Mouse (Mus musculus) neural tube, embryonic 15.5 days (tissue): ENCODE measurements at regions not wholly inside any gene's neighbourhood (a gene's known extent, or its start where the extent isn't known, plus 50 kb on each side); places are given as distances from the start of the nearest gene placed in this dataset.

Experiments
- ATAC-seq: fragments of 200-750 bp; cut with Nextera tagmentation; 2 replicates; pipeline ENCODE4 v1.8.0; 2017; ENCODE audit warnings: mild to moderate bottlenecking, moderate TSS enrichment, moderate library complexity; ENCODE audit not compliant: low FRiP score
- H3K27ac ChIP-seq: fragments of 300-500 bp; sonication (generic); replicated peaks from 2 replicates; pipeline ENCODE4 v1.5.1; 2015; ENCODE audit warnings: mild to moderate bottlenecking, inconsistent platforms
- H3K27me3 ChIP-seq: fragments of 300-500 bp; sonication (generic); replicated peaks from 2 replicates; pipeline ENCODE4 v1.6.1; 2015; ENCODE audit warnings: inconsistent platforms
- H3K36me3 ChIP-seq: fragments of 300-500 bp; sonication (generic); 2 replicates; pipeline ENCODE4 v1.6.1; 2015; ENCODE audit warnings: inconsistent platforms
- H3K4me1 ChIP-seq: fragments of 300-500 bp; sonication (generic); 2 replicates; pipeline ENCODE4 v1.6.1; 2015; ENCODE audit warnings: inconsistent platforms
- H3K4me2 ChIP-seq: fragments of 300-500 bp; sonication (generic); 2 replicates; pipeline ENCODE4 v1.6.1; 2015; ENCODE audit warnings: inconsistent platforms, mild to moderate bottlenecking, moderate library complexity
- H3K4me3 ChIP-seq: fragments of 300-500 bp; sonication (generic); replicated peaks from 2 replicates; pipeline ENCODE4 v1.5.1; 2015; ENCODE audit warnings: mild to moderate bottlenecking, inconsistent platforms
- H3K9ac ChIP-seq: fragments of 300-500 bp; sonication (generic); replicated peaks from 2 replicates; pipeline ENCODE4 v1.6.1; 2015; ENCODE audit warnings: mild to moderate bottlenecking, inconsistent platforms
- H3K9me3 ChIP-seq: fragments of 300-500 bp; sonication (generic); replicated peaks from 2 replicates; pipeline ENCODE4 v1.6.1; 2016; ENCODE audit warnings: inconsistent platforms
- WGBS: fragments of 180-500 bp; shearing (Covaris S2); methylation state at CpG from one replicate; pipeline ENCODE4 v1.1.7; 2015; ENCODE audit warnings: mixed read lengths; 5-methylcytosine and 5-hydroxymethylcytosine counted together

DNA sequence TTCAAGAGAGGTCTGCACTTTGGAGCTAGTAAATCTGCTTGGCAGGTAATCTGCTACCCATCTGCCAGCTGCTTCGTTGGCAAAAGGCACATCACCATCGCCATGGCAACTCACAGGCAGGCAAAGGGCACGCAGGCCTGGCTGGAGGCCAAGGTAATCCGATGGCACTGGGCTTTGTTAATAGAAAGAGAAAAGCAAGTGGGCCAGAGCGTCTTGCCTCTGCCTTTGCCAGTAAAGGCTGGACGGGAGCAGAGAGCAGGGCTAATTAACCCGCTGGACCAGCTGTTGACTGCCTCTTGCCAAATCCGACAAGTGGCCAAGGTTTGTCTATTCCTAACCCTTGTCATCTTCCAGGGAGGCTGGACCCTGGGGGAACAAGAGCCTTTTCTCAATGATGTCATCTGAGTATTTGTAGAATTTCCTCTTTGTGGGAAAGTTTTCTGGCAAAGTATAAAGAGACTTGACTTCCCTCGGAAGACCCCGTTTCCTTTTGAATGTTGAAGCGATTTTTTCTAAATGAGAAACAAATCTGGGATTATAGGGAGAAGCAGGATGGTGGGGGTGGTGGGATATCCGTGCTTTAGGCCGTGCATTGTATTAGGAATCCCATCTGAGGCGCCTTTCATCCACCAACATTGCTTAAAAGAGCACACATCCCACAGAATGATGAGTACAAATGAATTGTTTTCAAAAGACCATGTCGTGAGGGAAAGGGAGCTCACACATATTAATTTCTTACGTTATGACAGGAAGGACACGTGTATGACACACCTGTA is 941.7 kb downstream of the Gsdmc2 start:
- Histone ChIP-seq H3K27ac (no peak overlapping the region), H3K36me3 (no peaks in the 10 kb centered on the region), H3K9ac (no peak overlapping the region), H3K4me1 (peaks cover 13% of the 10 kb centered on the region; the same call in 1 of the 2 replicates), H3K4me3 (no peak overlapping the region), H3K4me2 (peak overlapping the region; percentile 27), H3K27me3 (no peaks in the 10 kb centered on the region), H3K9me3 (no peaks in the 10 kb centered on the region)
- WGBS, result 20% methylated on average over 17 of the region's 17 CpGs
- peak; percentile 93 for ATAC-seq

GRCm38 (mm10) chr15:62901955-62902354 is 943.0 kb downstream of the Gsdmc2 start:
- ATAC-seq, result no peak
- Histone ChIP-seq H3K4me1 (peaks cover 13% of the 10 kb centered on the region; the same call in 1 of the 2 replicates), H3K9ac (no peak overlapping the region), H3K4me3 (no peak overlapping the region), H3K4me2 (no peak overlapping the region), H3K27ac (no peak overlapping the region), H3K27me3 (no peaks in the 10 kb centered on the region), H3K36me3 (no peaks in the 10 kb centered on the region), H3K9me3 (no peaks in the 10 kb centered on the region)
- 70% methylated on average over 4 of the region's 4 CpGs for WGBS

DNA sequence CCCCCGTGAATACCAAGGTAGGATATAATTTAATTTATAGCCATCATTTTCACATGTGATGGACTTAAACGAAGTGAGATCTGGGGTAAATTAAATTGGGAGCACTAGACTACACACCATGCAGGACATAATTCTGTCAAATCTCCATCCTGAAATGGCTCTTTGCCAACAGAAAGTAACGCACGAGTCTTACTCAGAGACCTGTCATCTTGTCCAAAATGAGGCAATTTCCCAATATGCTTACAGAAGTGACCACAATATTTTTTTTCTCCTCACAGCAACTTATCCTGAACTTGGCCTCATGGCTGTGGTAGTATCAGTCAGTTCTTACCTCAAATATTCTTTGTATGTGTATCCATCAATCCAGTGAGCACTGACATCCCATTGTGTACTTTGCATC is 955.2 kb downstream of the Gsdmc2 start:
- Histone ChIP-seq H3K4me2 (no peak overlapping the region), H3K27me3 (no peaks in the 10 kb centered on the region), H3K9ac (no peak overlapping the region), H3K36me3 (no peaks in the 10 kb centered on the region), H3K4me3 (no peak overlapping the region), H3K27ac (no peak overlapping the region), H3K4me1 (no peaks in the 10 kb centered on the region), H3K9me3 (no peaks in the 10 kb centered on the region)
- WGBS, result 78% methylated on average over 4 of the region's 4 CpGs
- no peak for ATAC-seq

DNA sequence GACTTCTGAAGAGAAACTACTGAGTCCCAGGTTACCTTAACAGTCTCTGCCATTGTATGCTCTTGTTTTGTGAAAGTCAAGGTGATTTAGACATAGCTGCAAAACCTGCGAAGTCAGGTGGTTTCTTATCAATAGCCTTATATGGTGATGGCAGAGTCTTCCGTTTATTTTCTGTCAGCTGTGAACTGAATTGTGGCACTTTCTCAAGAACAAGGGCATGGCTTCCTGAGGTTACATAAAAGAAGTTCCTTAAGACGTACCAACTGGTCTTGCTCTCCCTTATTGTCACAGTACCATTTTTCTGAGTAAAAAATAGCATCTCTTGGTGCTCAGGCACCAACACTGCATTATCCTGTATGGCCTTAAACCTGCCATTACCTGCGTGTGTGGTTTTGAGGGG is 959.6 kb downstream of the Gsdmc2 start:
- no peaks in the 10 kb centered on the region for H3K36me3 ChIP-seq
- ATAC-seq, result no peak
- no peak overlapping the region for H3K4me2 ChIP-seq
- no peak overlapping the region for H3K9ac ChIP-seq
- no peak overlapping the region for H3K27ac ChIP-seq
- no peak overlapping the region for H3K4me3 ChIP-seq
- no peaks in the 10 kb centered on the region for H3K4me1 ChIP-seq
- no peaks in the 10 kb centered on the region for H3K9me3 ChIP-seq
- WGBS, result 87% methylated on average over 4 of the region's 4 CpGs
- H3K27me3 ChIP-seq, result no peaks in the 10 kb centered on the region

- no peaks in the 10 kb centered on the region for H3K36me3 ChIP-seq
- H3K4me2 ChIP-seq, result no peak overlapping the region
- H3K9ac ChIP-seq, result no peak overlapping the region
- H3K4me3 ChIP-seq, result no peak overlapping the region
- ATAC-seq, result no peak
- no peaks in the 10 kb centered on the region for H3K9me3 ChIP-seq
- no peak overlapping the region for H3K27ac ChIP-seq
- no peaks in the 10 kb centered on the region for H3K4me1 ChIP-seq
- WGBS, result 87% methylated on average over 1 of the region's 1 CpGs
- no peaks in the 10 kb centered on the region for H3K27me3 ChIP-seq
Observed at GRCm38 (mm10) chr15:62871082-62871766, 973.8 kb downstream of the Gsdmc2 start.

DNA sequence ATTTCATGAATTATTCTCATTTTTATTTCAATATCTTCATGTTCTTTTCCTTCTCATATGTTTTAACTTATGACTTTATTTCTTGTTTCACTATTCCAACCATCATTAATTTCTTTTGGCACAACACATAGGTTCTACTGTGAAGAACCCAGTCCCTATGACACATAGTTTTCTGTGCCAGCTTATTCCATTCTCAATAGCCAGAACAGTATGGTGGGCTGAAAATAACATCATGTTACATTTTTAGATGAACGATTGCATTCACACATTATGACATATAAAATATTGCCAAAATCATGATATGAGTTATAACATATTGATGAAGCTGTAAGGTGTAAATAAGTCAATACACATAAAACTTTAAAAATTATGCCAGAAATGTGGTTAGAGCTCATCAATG is 982.4 kb downstream of the Gsdmc2 start:
- Histone ChIP-seq H3K4me2 (no peak overlapping the region), H3K27me3 (no peaks in the 10 kb centered on the region), H3K9me3 (no peaks in the 10 kb centered on the region), H3K36me3 (no peaks in the 10 kb centered on the region), H3K27ac (no peak overlapping the region), H3K4me3 (no peak overlapping the region), H3K4me1 (no peaks in the 10 kb centered on the region), H3K9ac (no peak overlapping the region)
- WGBS, result 88% methylated on average over 1 of the region's 1 CpGs
- ATAC-seq, result no peak

- Histone ChIP-seq H3K4me3 (no peak overlapping the region), H3K27me3 (no peaks in the 10 kb centered on the region), H3K27ac (no peak overlapping the region), H3K9ac (no peak overlapping the region), H3K9me3 (no peaks in the 10 kb centered on the region), H3K36me3 (no peaks in the 10 kb centered on the region), H3K4me2 (no peak overlapping the region), H3K4me1 (no peaks in the 10 kb centered on the region)
- ATAC-seq, result no peak
Observed at GRCm38 (mm10) chr15:62861422-62861821, 983.6 kb downstream of the Gsdmc2 start.

GRCm38 (mm10) chr15:62849326-62849725 is 995.7 kb downstream of the Gsdmc2 start:
- no peaks in the 10 kb centered on the region for H3K36me3 ChIP-seq
- H3K4me2 ChIP-seq, result no peak overlapping the region
- no peak overlapping the region for H3K4me3 ChIP-seq
- ATAC-seq, result no peak
- no peak overlapping the region for H3K27ac ChIP-seq
- no peaks in the 10 kb centered on the region for H3K4me1 ChIP-seq
- no peaks in the 10 kb centered on the region for H3K27me3 ChIP-seq
- no peak overlapping the region for H3K9ac ChIP-seq
- H3K9me3 ChIP-seq, result no peaks in the 10 kb centered on the region

DNA sequence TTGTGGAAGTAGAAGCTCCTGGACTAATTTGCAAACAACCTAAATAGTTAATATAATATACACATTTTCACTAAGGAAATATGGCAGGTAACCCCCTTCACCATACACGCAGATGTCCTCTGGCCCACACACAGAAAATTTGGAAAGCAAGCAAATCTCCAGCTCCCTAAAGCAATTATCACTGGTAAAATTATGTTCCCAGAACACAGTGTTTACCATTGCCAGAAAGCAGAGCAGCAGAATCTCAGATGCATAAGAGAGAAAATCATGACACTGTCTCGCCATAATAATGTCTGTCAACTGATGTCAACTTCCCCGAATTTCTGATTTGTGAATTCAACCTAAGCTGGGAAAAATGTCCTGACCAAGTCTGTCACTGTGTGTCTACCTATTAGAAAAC is 999.1 kb downstream of the Gsdmc2 start:
- Histone ChIP-seq H3K9me3 (no peaks in the 10 kb centered on the region), H3K27me3 (no peaks in the 10 kb centered on the region), H3K27ac (no peak overlapping the region), H3K4me2 (no peak overlapping the region), H3K4me1 (no peaks in the 10 kb centered on the region), H3K36me3 (no peaks in the 10 kb centered on the region), H3K4me3 (no peak overlapping the region), H3K9ac (no peak overlapping the region)
- 73% methylated on average over 3 of the region's 3 CpGs for WGBS
- ATAC-seq, result no peak

- no peaks in the 10 kb centered on the region for H3K9me3 ChIP-seq
- no peak overlapping the region for H3K27ac ChIP-seq
- H3K4me1 ChIP-seq, result no peaks in the 10 kb centered on the region
- ATAC-seq, result no peak
- no peak overlapping the region for H3K9ac ChIP-seq
- no peaks in the 10 kb centered on the region for H3K36me3 ChIP-seq
- H3K4me3 ChIP-seq, result no peak overlapping the region
- H3K4me2 ChIP-seq, result no peak overlapping the region
- H3K27me3 ChIP-seq, result no peaks in the 10 kb centered on the region
Observed at GRCm38 (mm10) chr15:62825586-62825985, 1019.4 kb downstream of the Gsdmc2 start.

- Histone ChIP-seq H3K4me1 (no peaks in the 10 kb centered on the region), H3K9ac (no peak overlapping the region), H3K27ac (no peak overlapping the region), H3K4me2 (no peak overlapping the region), H3K4me3 (no peak overlapping the region), H3K36me3 (no peaks in the 10 kb centered on the region), H3K9me3 (no peaks in the 10 kb centered on the region), H3K27me3 (no peaks in the 10 kb centered on the region)
- WGBS, result 75% methylated on average over 1 of the region's 1 CpGs
- ATAC-seq, result no peak
Observed at GRCm38 (mm10) chr15:62823861-62824518, 1021.0 kb downstream of the Gsdmc2 start.

DNA sequence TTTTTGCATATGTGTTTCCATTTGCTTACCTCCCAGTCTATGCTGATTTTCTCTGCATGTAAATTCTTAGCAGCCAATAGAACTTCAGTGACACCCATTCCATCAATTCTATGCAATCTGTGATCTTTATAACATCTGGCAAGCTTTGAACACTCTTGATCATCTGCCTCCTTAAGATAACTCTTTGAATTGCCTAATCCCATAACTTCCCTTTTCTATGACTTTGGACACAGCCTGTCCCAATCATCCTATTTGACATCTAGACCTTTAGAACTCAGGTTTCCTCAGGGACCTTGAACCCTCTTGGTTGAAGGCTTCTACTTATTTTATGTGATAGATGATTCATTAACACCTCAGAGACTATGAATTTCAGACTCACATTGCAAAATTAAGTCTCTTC is 1022.7 kb downstream of the Gsdmc2 start:
- Histone ChIP-seq H3K4me3 (no peak overlapping the region), H3K9me3 (no peaks in the 10 kb centered on the region)
- ATAC-seq, result no peak

More for the DNA sequence above, 1022.7 kb downstream of the Gsdmc2 start:
- Histone ChIP-seq H3K36me3 (no peaks in the 10 kb centered on the region), H3K4me1 (no peaks in the 10 kb centered on the region), H3K9ac (no peak overlapping the region), H3K27me3 (no peaks in the 10 kb centered on the region), H3K4me2 (no peak overlapping the region), H3K27ac (no peak overlapping the region)
